Mouse (Mus musculus): ENCODE data around the gene Megf6. TPM values are rescaled to one million over a fixed set of nuclear protein-coding genes. Genes with fewer than 3 reads are reported as not detected.

The Megf6 gene
- total RNA-seq, 2 experiments from 2014 or later: 18.2 to 20.6 TPM

- intact Hi-C loops (cut with DNase I): loop anchor here (2.0 to 5.0 kb wide), 2 partner anchors 15 to 91 kb away; partner anchors contain the start of gene Wrap73
- DNase-seq: no peak
Measured at GRCm38 (mm10) chr4:154157970-154158662, 12.4 kb upstream of the Megf6 start.

- DNase-seq: peak; percentile 81 to 91
Measured at GRCm38 (mm10) chr4:154159002-154159401, 11.5 kb upstream of the Megf6 start.

GRCm38 (mm10) chr4:154159961-154160537, 10.5 kb upstream of the Megf6 start:
- DNase-seq: no peak

More at GRCm38 (mm10) chr4:154159002-154159401, 11.5 kb upstream of the Megf6 start:
- intact Hi-C loops (cut with DNase I): loop anchor here (5.0 kb wide), 1 partner anchor 92 kb away; no protein-coding TSS in a partner anchor

GRCm38 (mm10) chr4:154160538-154161390, 9.8 kb upstream of the Megf6 start, which contains the start of gene Tprgl:
Tprgl (minus strand) TSS chr4:154160666.
- DNase-seq: peak; percentile 97 to 98
- intact Hi-C loops (cut with DNase I): no loop called here

More at GRCm38 (mm10) chr4:154159961-154160537, 10.5 kb upstream of the Megf6 start:
- intact Hi-C loops (cut with DNase I): loop anchor here (5.0 kb wide), 1 partner anchor 93 kb away; no protein-coding TSS in a partner anchor

- peak; percentile 82 to 90 for DNase-seq
- intact Hi-C loops (cut with DNase I): loop anchor here (1.0 to 2.0 kb wide), 2 partner anchors 110 to 138 kb away; partner anchors contain the start of gene Arhgef16
Measured at GRCm38 (mm10) chr4:154163296-154163695, 7.2 kb upstream of the Megf6 start.

GRCm38 (mm10) chr4:154167053-154167452, 3.5 kb upstream of the Megf6 start:
- peak; percentile 81 to 87 for DNase-seq
- intact Hi-C loops (cut with DNase I): no loop called here

GRCm38 (mm10) chr4:154170021-154170420, 509 bp upstream of the Megf6 start:
- intact Hi-C loops (cut with DNase I): no loop called here
- DNase-seq: no peak

- intact Hi-C loops (cut with DNase I): no loop called here
- peak in 1 of 2 experiments; percentile 24 for DNase-seq
Measured at GRCm38 (mm10) chr4:154171151-154171930, 811 bp downstream of the Megf6 start.

GRCm38 (mm10) chr4:154171931-154172604, 1.5 kb downstream of the Megf6 start:
- DNase-seq: no peak
- intact Hi-C loops (cut with DNase I): no loop called here

GRCm38 (mm10) chr4:154177257-154177656, 6.7 kb downstream of the Megf6 start:
- DNase-seq: peak; percentile 70 to 72

GRCm38 (mm10) chr4:154181001-154181400, 10.5 kb downstream of the Megf6 start:
- intact Hi-C loops (cut with DNase I): no loop called here

More at GRCm38 (mm10) chr4:154177257-154177656, 6.7 kb downstream of the Megf6 start:
- intact Hi-C loops (cut with DNase I): no loop called here

GRCm38 (mm10) chr4:154183566-154183965, 13.0 kb downstream of the Megf6 start:
- DNase-seq: peak in 1 of 2 experiments; percentile 31
- intact Hi-C loops (cut with DNase I): no loop called here

More at GRCm38 (mm10) chr4:154181001-154181400, 10.5 kb downstream of the Megf6 start:
- DNase-seq: no peak

GRCm38 (mm10) chr4:154185001-154185400, 14.5 kb downstream of the Megf6 start:
- intact Hi-C loops (cut with DNase I): no loop called here
- no peak for DNase-seq

GRCm38 (mm10) chr4:154186002-154186537, 15.5 kb downstream of the Megf6 start:
- intact Hi-C loops (cut with DNase I): no loop called here
- DNase-seq: no peak

- peak; percentile 28 to 31 for DNase-seq
- intact Hi-C loops (cut with DNase I): no loop called here
Measured at GRCm38 (mm10) chr4:154188948-154189347, 18.4 kb downstream of the Megf6 start.

GRCm38 (mm10) chr4:154197961-154198360, 27.4 kb downstream of the Megf6 start:
- intact Hi-C loops (cut with DNase I): no loop called here
- no peak for DNase-seq

- intact Hi-C loops (cut with DNase I): no loop called here
- no peak for DNase-seq
Measured at GRCm38 (mm10) chr4:154198377-154198961, 27.9 kb downstream of the Megf6 start.

GRCm38 (mm10) chr4:154201511-154201910, 31.0 kb downstream of the Megf6 start:
- intact Hi-C loops (cut with DNase I): no loop called here
- DNase-seq: no peak
